ENCODE assay signal across 9 mouse cellular contexts in the genomic region with DNA sequence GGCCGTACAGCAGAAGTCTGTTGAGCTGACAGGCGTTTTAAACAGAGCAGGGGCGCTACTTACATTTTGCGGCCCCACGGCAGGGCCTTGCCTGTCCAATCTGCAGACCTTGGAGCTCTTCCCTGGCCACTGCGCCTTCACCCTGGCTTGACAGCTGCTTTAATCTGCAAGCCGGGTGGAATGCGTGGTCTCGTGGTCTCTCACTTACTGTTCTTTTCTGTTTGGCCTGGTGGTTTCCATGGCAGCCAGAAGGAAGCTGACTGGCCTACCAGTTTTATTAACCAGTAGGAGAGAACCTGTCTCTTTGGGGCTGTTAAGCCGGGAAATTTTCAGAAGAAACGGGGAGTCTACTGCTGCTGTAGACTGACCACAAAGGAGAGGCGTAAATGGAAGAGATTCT. TPM values are rescaled to one million over a fixed set of nuclear protein-coding genes. Genes with fewer than 3 reads are reported as not detected.
DNase-seq lines count a peak whose midpoint lies in the region; ATAC-seq and TF ChIP-seq lines count a peak whose summit lies in the region.
"Had no signal": no experiment of that assay in that cellular context is flagged by ENCODE, and none has a peak within 500 bp of the region (broad histone marks: within the 10 kb centered on the region; RNA-seq: fewer than 3 reads in every experiment).

No protein-coding gene starts in this region.

- no peak for TF ChIP-seq POLR2A in thymus, adult 2 months (IDR thresholded peaks at IDR 0.05; ENCODE audit: control insufficient read depth, extremely low read depth, insufficient read depth, low read length, poor library complexity)

- no peaks in the 10 kb centered on the region for H3K9me3 ChIP-seq in embryonic facial prominence, embryonic 11.5 days (replicated peaks; ENCODE audit: control insufficient read depth, low read length)
- no peaks in the 10 kb centered on the region for H3K9me3 ChIP-seq in hindbrain, embryonic 13.5 days
- H3K9me3 ChIP-seq in neural tube, embryonic 14.5 days (ENCODE audit: control insufficient read depth, low read length), result no peaks in the 10 kb centered on the region
- H3K9me3 ChIP-seq: heart, embryonic 15.5 days had no signal

- WGBS in embryonic facial prominence, embryonic 11.5 days, result 44% methylated on average over 12 of the region's 12 CpGs
- 24% methylated on average over 12 of the region's 12 CpGs for WGBS in hindbrain, embryonic 13.5 days
- 16% methylated on average over 12 of the region's 12 CpGs for WGBS in neural tube, embryonic 14.5 days
- 71% methylated on average over 12 of the region's 12 CpGs for WGBS in thymus, adult 2 months

- no peak overlapping the region for H3K9ac ChIP-seq in embryonic facial prominence, embryonic 11.5 days (replicated peaks; ENCODE audit: low read length)
- H3K9ac ChIP-seq in hindbrain, embryonic 13.5 days, result peak overlapping the region; percentile 14; the same call in 1 of the 2 replicates
- H3K9ac ChIP-seq in neural tube, embryonic 14.5 days (replicated peaks; ENCODE audit: low read depth, low read length), result no peak overlapping the region
- H3K9ac ChIP-seq: heart, embryonic 15.5 days had no signal

- no peaks in the 10 kb centered on the region for H3K27me3 ChIP-seq in embryonic facial prominence, embryonic 11.5 days (ENCODE audit: control insufficient read depth, insufficient read depth, low read length)
- 0 out of 2 replicates have a peak, but pooled peaks cover 12% of the 10 kb centered on the region for H3K27me3 ChIP-seq in hindbrain, embryonic 13.5 days
- H3K27me3 ChIP-seq in neural tube, embryonic 14.5 days (ENCODE audit: control insufficient read depth, insufficient read depth, low read length), result 0 out of 2 replicates have a peak, but pooled peaks cover 2% of the 10 kb centered on the region
- H3K27me3 ChIP-seq in thymus, adult 2 months (ENCODE audit: control insufficient read depth, insufficient read depth, low read length), result no peaks in the 10 kb centered on the region

- peak; percentile 42 to 67 for DNase-seq in layer of hippocampus, adult 18-20 months (ENCODE audit: low spot score in 2 of 2)
- DNase-seq in layer of hippocampus, adult 9-10 months (ENCODE audit: low spot score), result no peak
- peak; percentile 47 for DNase-seq in embryonic facial prominence, embryonic 11.5 days (ENCODE audit: low spot score)
- DNase-seq in thymus, adult 2 months, result no peak
- no peak for DNase-seq in frontal cortex, postnatal 25 days (ENCODE audit: low spot score in 2 of 2)

- H3K4me3 ChIP-seq in embryonic facial prominence, embryonic 11.5 days (ENCODE audit: low read depth, low read length), result no peak overlapping the region
- H3K4me3 ChIP-seq in hindbrain, embryonic 13.5 days, result no peak overlapping the region
- no peak overlapping the region for H3K4me3 ChIP-seq in neural tube, embryonic 14.5 days (ENCODE audit: low read depth, low read length)
- no peak overlapping the region for H3K4me3 ChIP-seq in thymus, adult 2 months (ENCODE audit: control insufficient read depth, insufficient read depth, low read length)
- H3K4me3 ChIP-seq: heart, embryonic 15.5 days had no signal

- TF ChIP-seq CTCF in thymus, adult 2 months (IDR thresholded peaks at IDR 0.05; ENCODE audit: borderline replicate concordance, control insufficient read depth, extremely low read depth, insufficient read depth, low read length, poor library complexity), result no peak

- no peaks in the 10 kb centered on the region for H3K36me3 ChIP-seq in embryonic facial prominence, embryonic 11.5 days (replicated peaks; ENCODE audit: control insufficient read depth, insufficient read depth, low read depth, low read length)
- no peaks in the 10 kb centered on the region for H3K36me3 ChIP-seq in hindbrain, embryonic 13.5 days
- H3K36me3 ChIP-seq in neural tube, embryonic 14.5 days (ENCODE audit: control insufficient read depth, insufficient read depth, low read length), result no peaks in the 10 kb centered on the region
- H3K36me3 ChIP-seq in thymus, adult 2 months (ENCODE audit: control insufficient read depth, insufficient read depth, low read length), result no peaks in the 10 kb centered on the region
- H3K36me3 ChIP-seq: heart, embryonic 15.5 days had no signal

- H3K27ac ChIP-seq in embryonic facial prominence, embryonic 11.5 days (replicated peaks; ENCODE audit: low read depth, low read length), result no peak overlapping the region
- H3K27ac ChIP-seq in hindbrain, embryonic 13.5 days, result peak overlapping the region; percentile 30; the same call in 1 of the 2 replicates
- H3K27ac ChIP-seq in neural tube, embryonic 14.5 days (ENCODE audit: low read depth, low read length), result no peak overlapping the region
- no peak overlapping the region for H3K27ac ChIP-seq in thymus, adult 2 months (ENCODE audit: control insufficient read depth, insufficient read depth, low read length)
- H3K27ac ChIP-seq: heart, embryonic 15.5 days had no signal

- no peak overlapping the region for H3K4me2 ChIP-seq in embryonic facial prominence, embryonic 11.5 days (ENCODE audit: low read depth, low read length)
- H3K4me2 ChIP-seq in hindbrain, embryonic 13.5 days, result peak overlapping the region; percentile 6; the same call in 1 of the 2 replicates
- H3K4me2 ChIP-seq in neural tube, embryonic 14.5 days (ENCODE audit: low read depth, low read length), result peak overlapping the region; percentile 17; the same call in 1 of the 2 replicates
- H3K4me2 ChIP-seq: heart, embryonic 15.5 days had no signal

- no peaks in the 10 kb centered on the region for H3K4me1 ChIP-seq in embryonic facial prominence, embryonic 11.5 days (ENCODE audit: control insufficient read depth, insufficient read depth, low read length)
- H3K4me1 ChIP-seq in hindbrain, embryonic 13.5 days (replicated peaks), result peaks cover 10% of the 10 kb centered on the region
- 0 out of 2 replicates have a peak, but pooled peaks cover 5% of the 10 kb centered on the region for H3K4me1 ChIP-seq in neural tube, embryonic 14.5 days (ENCODE audit: control insufficient read depth, insufficient read depth, low read length)
- peaks cover 4% of the 10 kb centered on the region for H3K4me1 ChIP-seq in thymus, adult 2 months (replicated peaks; ENCODE audit: control insufficient read depth, insufficient read depth, low read length)

- ATAC-seq in embryonic facial prominence, embryonic 11.5 days (replicated peaks; ENCODE audit: insufficient number of reproducible peaks, low FRiP score, low TSS enrichment, low read depth), result no peak
- no peak; the same call in 1 of the 2 replicates for ATAC-seq in hindbrain, embryonic 13.5 days (ENCODE audit: low FRiP score)
- no peak for ATAC-seq in neural tube, embryonic 14.5 days (ENCODE audit: low read depth)
- no peak for ATAC-seq in inflammation-experienced regulatory T-cells, adult 6 months

RNA-seq across cellular contexts. Expression of gene Paxbp1, which starts 24.6 kb away (rescaled TPM):
- total RNA-seq in layer of hippocampus, adult 18-20 months (2021), result 10 to 100 TPM; 63.3 to 68.5 TPM
- polyA plus RNA-seq in embryonic facial prominence, embryonic 11.5 days (2014; fragmentation: Nextera tagmentation; extraction: Ambion mirVana), result 79.8 and 84.3 TPM in 2 replicates
- polyA plus RNA-seq in hindbrain, embryonic 13.5 days (2015; fragmentation: Nextera tagmentation; extraction: Ambion mirVana), result 77.1 and 79.7 TPM in 2 replicates
- polyA plus RNA-seq in neural tube, embryonic 14.5 days (2014; fragmentation: Nextera tagmentation; extraction: Ambion mirVana), result 89.2 and 96.1 TPM in 2 replicates
- polyA plus RNA-seq in thymus, adult 2 months (2012; rRNA removed), result 30.6 and 32.9 TPM in 2 replicates
- polyA plus RNA-seq in inflammation-experienced regulatory T-cells, adult 6 months (2017; shearing (Covaris generic)), result 100 to 1,000 TPM in 2 of 3 experiments, 10 to 100 TPM in 1; 70.7 to 130 (median 118) TPM

RNA-seq across cellular contexts. Expression of gene 4932438H23Rik, which starts 26.0 kb away (rescaled TPM):
- 1 to 10 TPM; 2.2 to 2.7 TPM for total RNA-seq in layer of hippocampus, adult 18-20 months (2021)
- polyA plus RNA-seq in embryonic facial prominence, embryonic 11.5 days (2014; fragmentation: Nextera tagmentation; extraction: Ambion mirVana), result not detected in 2 replicates
- polyA plus RNA-seq in hindbrain, embryonic 13.5 days (2015; fragmentation: Nextera tagmentation; extraction: Ambion mirVana), result 0.83 and 0.99 TPM in 2 replicates
- 0.37 and 0.41 TPM in 2 replicates for polyA plus RNA-seq in neural tube, embryonic 14.5 days (2014; fragmentation: Nextera tagmentation; extraction: Ambion mirVana)
- 0.33 and 1.1 TPM in 2 replicates for polyA plus RNA-seq in thymus, adult 2 months (2012; rRNA removed)
- polyA plus RNA-seq in inflammation-experienced regulatory T-cells, adult 6 months (2017; shearing (Covaris generic)), result 1 to 10 TPM in 1 of 3 experiments, under 1 TPM in 2; 0.26 to 1.1 (median 0.36) TPM

RNA-seq across cellular contexts. Expression of gene Synj1, which starts 57.9 kb away (rescaled TPM):
- 100 to 1,000 TPM; 425 to 459 TPM for total RNA-seq in layer of hippocampus, adult 18-20 months (2021)
- 12.1 and 12.7 TPM in 2 replicates for polyA plus RNA-seq in embryonic facial prominence, embryonic 11.5 days (2014; fragmentation: Nextera tagmentation; extraction: Ambion mirVana)
- 40.5 and 41.4 TPM in 2 replicates for polyA plus RNA-seq in hindbrain, embryonic 13.5 days (2015; fragmentation: Nextera tagmentation; extraction: Ambion mirVana)
- 62.7 and 72.0 TPM in 2 replicates for polyA plus RNA-seq in neural tube, embryonic 14.5 days (2014; fragmentation: Nextera tagmentation; extraction: Ambion mirVana)
- polyA plus RNA-seq in thymus, adult 2 months (2012; rRNA removed), result 51.6 and 66.8 TPM in 2 replicates
- 10 to 100 TPM; 31.5 to 33.9 (median 33.2) TPM for polyA plus RNA-seq in inflammation-experienced regulatory T-cells, adult 6 months (2017; shearing (Covaris generic))

Comparison
In these comparisons a context has a peak if more than half of its experiments do, and no peak if none do; other contexts are left out.
1. DNase-seq: peak in layer of hippocampus, adult 18-20 months (2 of 2) and embryonic facial prominence, embryonic 11.5 days (single experiment); none in layer of hippocampus, adult 9-10 months (single experiment), thymus, adult 2 months (single experiment) and frontal cortex, postnatal 25 days (0 of 2).